ENCODE assay signal across 9 mouse cellular contexts in genomic region chr17:86918786-86919185, GRCm38 (mm10). TPM values are rescaled to one million over a fixed set of nuclear protein-coding genes. Genes with fewer than 3 reads are reported as not detected.
DNase-seq lines count a peak whose midpoint lies in the region; ATAC-seq and TF ChIP-seq lines count a peak whose summit lies in the region.
"Had no signal": no experiment of that assay in that cellular context is flagged by ENCODE, and none has a peak within 500 bp of the region (broad histone marks: within the 10 kb centered on the region; RNA-seq: fewer than 3 reads in every experiment).

No protein-coding gene starts in this region.

- no peaks in the 10 kb centered on the region for H3K4me1 ChIP-seq in liver, adult 2 months (ENCODE audit: control insufficient read depth, insufficient read depth, low read length)
- no peaks in the 10 kb centered on the region for H3K4me1 ChIP-seq in liver, embryonic 12.5 days
- no peaks in the 10 kb centered on the region for H3K4me1 ChIP-seq in stomach, postnatal 0 days (replicated peaks; ENCODE audit: control insufficient read depth, insufficient read depth)
- H3K4me1 ChIP-seq in limb, embryonic 10.5 days = peaks cover 12% of the 10 kb centered on the region
- no peaks in the 10 kb centered on the region for H3K4me1 ChIP-seq in midbrain, embryonic 13.5 days (replicated peaks)

- H3K9me3 ChIP-seq in liver, embryonic 12.5 days (replicated peaks) = no peaks in the 10 kb centered on the region
- no peaks in the 10 kb centered on the region for H3K9me3 ChIP-seq in stomach, postnatal 0 days (ENCODE audit: control insufficient read depth, low read length)
- H3K9me3 ChIP-seq in limb, embryonic 10.5 days (replicated peaks) = no peaks in the 10 kb centered on the region
- no peaks in the 10 kb centered on the region for H3K9me3 ChIP-seq in midbrain, embryonic 13.5 days

- H3K27ac ChIP-seq in liver, adult 2 months (replicated peaks; ENCODE audit: insufficient read depth, low read depth, low read length) = no peak overlapping the region
- H3K27ac ChIP-seq in liver, embryonic 12.5 days = no peak overlapping the region
- no peak overlapping the region for H3K27ac ChIP-seq in stomach, postnatal 0 days (replicated peaks)
- no peak overlapping the region for H3K27ac ChIP-seq in limb, embryonic 10.5 days
- no peak overlapping the region for H3K27ac ChIP-seq in midbrain, embryonic 13.5 days

- H3K4me2 ChIP-seq in liver, embryonic 12.5 days = no peak overlapping the region
- H3K4me2 ChIP-seq in stomach, postnatal 0 days (replicated peaks; ENCODE audit: low read depth) = no peak overlapping the region
- H3K4me2 ChIP-seq in midbrain, embryonic 13.5 days (replicated peaks) = no peak overlapping the region

- TF ChIP-seq POLR2A in liver, adult 2 months (IDR thresholded peaks at IDR 0.05; ENCODE audit: extremely low read depth, insufficient read depth, low read length) = no peak

- TF ChIP-seq EP300 in stomach, postnatal 0 days (optimal IDR thresholded peaks at IDR 0.05) = no peak

- WGBS in liver, adult 2 months = 50% methylated on average over 6 of the region's 6 CpGs
- 42% methylated on average over 6 of the region's 6 CpGs for WGBS in liver, embryonic 12.5 days (ENCODE audit: insufficient replicate concordance)
- WGBS in stomach, postnatal 0 days = 72% methylated on average over 6 of the region's 6 CpGs
- 73% methylated on average over 6 of the region's 6 CpGs for WGBS in limb, embryonic 10.5 days
- 76% methylated on average over 6 of the region's 6 CpGs for WGBS in midbrain, embryonic 13.5 days

- peak; percentile 58 for DNase-seq in liver, adult 2 months (ENCODE audit: extremely low read depth, low read depth, low spot score)
- peak; percentile 22 for DNase-seq in T-cell, adult 2 months (ENCODE audit: low spot score)
- DNase-seq in heart, postnatal 36 days = peak; percentile 36 to 45
- peak; percentile 32 for DNase-seq in stomach, postnatal 0 days (ENCODE audit: low spot score)
- no peak for DNase-seq in limb, embryonic 10.5 days (ENCODE audit: low spot score)
- no peak for DNase-seq in cerebellum, adult 9-11 months

- no peak overlapping the region for H3K4me3 ChIP-seq in liver, adult 2 months (ENCODE audit: insufficient read depth, low read depth, low read length)
- no peak overlapping the region for H3K4me3 ChIP-seq in liver, embryonic 12.5 days
- H3K4me3 ChIP-seq in stomach, postnatal 0 days (ENCODE audit: low read depth, low read length) = no peak overlapping the region
- no peak overlapping the region for H3K4me3 ChIP-seq in limb, embryonic 10.5 days
- no peak overlapping the region for H3K4me3 ChIP-seq in midbrain, embryonic 13.5 days (replicated peaks)
- H3K4me3 ChIP-seq: myocyte had no signal

- ATAC-seq in liver, embryonic 12.5 days = no peak
- ATAC-seq in stomach, postnatal 0 days (ENCODE audit: low FRiP score, low TSS enrichment) = no peak
- no peak for ATAC-seq in midbrain, embryonic 13.5 days

- no peaks in the 10 kb centered on the region for H3K79me2 ChIP-seq in liver, adult 2 months (ENCODE audit: control insufficient read depth, insufficient read depth, low read length)

- H3K9ac ChIP-seq in liver, adult 2 months (ENCODE audit: low read depth, low read length) = no peak overlapping the region
- no peak overlapping the region for H3K9ac ChIP-seq in liver, embryonic 12.5 days
- no peak overlapping the region for H3K9ac ChIP-seq in stomach, postnatal 0 days (ENCODE audit: low read length)
- no peak overlapping the region for H3K9ac ChIP-seq in midbrain, embryonic 13.5 days (replicated peaks)

- H3K27me3 ChIP-seq in liver, adult 2 months (ENCODE audit: control insufficient read depth, insufficient read depth, low read length) = no peaks in the 10 kb centered on the region
- 0 out of 2 replicates have a peak, but pooled peaks cover 3% of the 10 kb centered on the region for H3K27me3 ChIP-seq in liver, embryonic 12.5 days (replicated peaks)
- H3K27me3 ChIP-seq in stomach, postnatal 0 days (ENCODE audit: control insufficient read depth, insufficient read depth, low read length) = no peaks in the 10 kb centered on the region
- H3K27me3 ChIP-seq in limb, embryonic 10.5 days (ENCODE audit: low read depth, poor library complexity, severe bottlenecking) = no peaks in the 10 kb centered on the region
- H3K27me3 ChIP-seq in midbrain, embryonic 13.5 days = no peaks in the 10 kb centered on the region

- intact Hi-C loops in heart, postnatal 36 days (cut with DNase I) = loop anchor here (2.0 to 5.0 kb wide), 3 partner anchors 74 to 330 kb away; no protein-coding TSS in a partner anchor

- peak; percentile 68 for TF ChIP-seq CTCF in liver, adult 2 months (IDR thresholded peaks at IDR 0.05; ENCODE audit: low read depth, low read length)
- peak; percentile 81 for TF ChIP-seq CTCF in stomach, postnatal 0 days (IDR thresholded peaks at IDR 0.05; ENCODE audit: low read depth)

- H3K36me3 ChIP-seq in liver, adult 2 months (ENCODE audit: control insufficient read depth, insufficient read depth, low read length) = no peaks in the 10 kb centered on the region
- H3K36me3 ChIP-seq in liver, embryonic 12.5 days = no peaks in the 10 kb centered on the region
- no peaks in the 10 kb centered on the region for H3K36me3 ChIP-seq in stomach, postnatal 0 days (ENCODE audit: control insufficient read depth, insufficient read depth, low read length)
- H3K36me3 ChIP-seq in limb, embryonic 10.5 days = no peaks in the 10 kb centered on the region
- H3K36me3 ChIP-seq in midbrain, embryonic 13.5 days = no peaks in the 10 kb centered on the region

RNA-seq across cellular contexts. Expression of gene Tmem247, which starts 1.6 kb away (rescaled TPM):
- total RNA-seq in liver, adult 2 months (2014; rRNA removed) = not detected in 2 replicates
- polyA plus RNA-seq in liver, adult 2 months (2012; rRNA removed) = not detected in 2 replicates
- not detected in 2 replicates for polyA plus RNA-seq in liver, embryonic 12.5 days (2016; fragmentation: Nextera tagmentation; extraction: Ambion mirVana)
- total RNA-seq in heart, postnatal 36 days (2021) = not detected
- not detected in 2 replicates for polyA plus RNA-seq in stomach, postnatal 0 days (2015; fragmentation: Nextera tagmentation; extraction: Ambion mirVana)
- not detected in 2 replicates for polyA plus RNA-seq in limb, embryonic 10.5 days (2016; fragmentation: Nextera tagmentation; extraction: Ambion mirVana)
- polyA plus RNA-seq in midbrain, embryonic 13.5 days (2015; fragmentation: Nextera tagmentation; extraction: Ambion mirVana) = not detected in 2 replicates
- polyA plus RNA-seq: myocyte had no signal

RNA-seq across cellular contexts. Expression of gene Atp6v1e2, which starts 28.9 kb away (rescaled TPM):
- total RNA-seq in liver, adult 2 months (2014; rRNA removed) = not detected in 2 replicates
- polyA plus RNA-seq in liver, adult 2 months (2012; rRNA removed) = not detected in 2 replicates
- polyA plus RNA-seq in liver, embryonic 12.5 days (2016; fragmentation: Nextera tagmentation; extraction: Ambion mirVana) = not detected in 2 replicates
- total RNA-seq in heart, postnatal 36 days (2021) = not detected
- 0.12 TPM in 1 of 2 replicates, not detected in the other for polyA plus RNA-seq in stomach, postnatal 0 days (2015; fragmentation: Nextera tagmentation; extraction: Ambion mirVana)
- polyA plus RNA-seq in limb, embryonic 10.5 days (2016; fragmentation: Nextera tagmentation; extraction: Ambion mirVana) = not detected in 2 replicates
- not detected in 2 replicates for polyA plus RNA-seq in midbrain, embryonic 13.5 days (2015; fragmentation: Nextera tagmentation; extraction: Ambion mirVana)
- polyA plus RNA-seq: myocyte had no signal

RNA-seq across cellular contexts. Expression of gene Rhoq, which starts 44.1 kb away (rescaled TPM):
- 5.2 and 5.7 TPM in 2 replicates for total RNA-seq in liver, adult 2 months (2014; rRNA removed)
- polyA plus RNA-seq in liver, adult 2 months (2012; rRNA removed) = 3.2 and 4.1 TPM in 2 replicates
- 2.7 and 3.6 TPM in 2 replicates for polyA plus RNA-seq in liver, embryonic 12.5 days (2016; fragmentation: Nextera tagmentation; extraction: Ambion mirVana)
- 100 to 1,000 TPM; 144 to 146 TPM for total RNA-seq in heart, postnatal 36 days (2021)
- 5.6 and 6.2 TPM in 2 replicates for polyA plus RNA-seq in stomach, postnatal 0 days (2015; fragmentation: Nextera tagmentation; extraction: Ambion mirVana)
- 10.5 and 13.3 TPM in 2 replicates for polyA plus RNA-seq in limb, embryonic 10.5 days (2016; fragmentation: Nextera tagmentation; extraction: Ambion mirVana)
- 6.5 and 7.0 TPM in 2 replicates for polyA plus RNA-seq in midbrain, embryonic 13.5 days (2015; fragmentation: Nextera tagmentation; extraction: Ambion mirVana)

Comparison
In these comparisons a context has a peak if more than half of its experiments do, and no peak if none do; other contexts are left out.
1. DNase-seq: peak in liver, adult 2 months (single experiment), T-cell, adult 2 months (single experiment), heart, postnatal 36 days (2 of 2) and stomach, postnatal 0 days (single experiment); none in limb, embryonic 10.5 days (single experiment) and cerebellum, adult 9-11 months (single experiment).